Mouse (Mus musculus) cerebellum, adult 2 months (tissue): ENCODE data around the gene Kdm8. TPM values are rescaled to one million over a fixed set of nuclear protein-coding genes. Genes with fewer than 3 reads are reported as not detected.

Source experiments
- DNase-seq, 2 experiments: peaks; one replicate each; pipeline ENCODE4 v3.0.0; 2021
- H3K27ac ChIP-seq: fragments of 200-500 bp; 2 replicates; pipeline ENCODE4 v1.5.1; 2012; ENCODE audit warnings: low read length, control low read depth, inconsistent platforms; ENCODE audit not compliant: insufficient read depth
- H3K27me3 ChIP-seq: fragments of 200-500 bp; 2 replicates; pipeline ENCODE4 v1.6.1; 2012; ENCODE audit warnings: inconsistent platforms, mild to moderate bottlenecking, low read length, moderate library complexity; ENCODE audit not compliant: control insufficient read depth, insufficient read depth
- H3K4me1 ChIP-seq: fragments of 200-500 bp; 2 replicates; pipeline ENCODE4 v1.6.1; 2011; ENCODE audit warnings: low read length; ENCODE audit not compliant: control insufficient read depth, insufficient read depth
- H3K4me3 ChIP-seq: fragments of 200-500 bp; replicated peaks from 2 replicates; pipeline ENCODE3; 2011; ENCODE audit warnings: mild to moderate bottlenecking, low read depth, low read length, control low read depth; ENCODE audit not compliant: insufficient read depth
- CTCF ChIP-seq: fragments of 200-500 bp; IDR thresholded peaks from 2 replicates; pipeline ENCODE4 v1.5.1; 2011; ENCODE audit warnings: low read depth, mild to moderate bottlenecking, control low read depth, low read length, moderate library complexity, borderline replicate concordance; ENCODE audit not compliant: insufficient read depth
- POLR2A ChIP-seq: fragments of 200-500 bp; IDR thresholded peaks from 2 replicates; pipeline ENCODE4 v1.6.1; 2011; ENCODE audit warnings: low read length, control low read depth, borderline replicate concordance; ENCODE audit not compliant: insufficient read depth
- WGBS: fragments of 180-500 bp; shearing (Covaris S2); methylation state at CpG from one replicate; pipeline ENCODE4 v1.1.7; 2018; 5-methylcytosine and 5-hydroxymethylcytosine counted together
- polyA plus RNA-seq: library from polyadenylated mRNA; depleted of rRNA; stranded (reverse); fragments of >200 nt; gene quantifications from 2 replicates; pipeline ENCODE4 v1.2.3, GENCODE M21; 2012; rRNA removed

Kdm8 gene
- polyA plus RNA-seq, 1 experiment = 9.2 TPM

- 91% methylated on average over 5 of the region's 5 CpGs for WGBS
- TF ChIP-seq CTCF (no peak), POLR2A (no peak)
- Histone ChIP-seq H3K4me3 (no peak overlapping the region), H3K27ac (no peak overlapping the region), H3K27me3 (no peaks in the 10 kb centered on the region), H3K4me1 (no peaks in the 10 kb centered on the region)
- DNase-seq = no peak
Measured at GRCm38 (mm10) chr7:125511432-125511831, 67.0 kb downstream of the Kdm8 start.

DNA sequence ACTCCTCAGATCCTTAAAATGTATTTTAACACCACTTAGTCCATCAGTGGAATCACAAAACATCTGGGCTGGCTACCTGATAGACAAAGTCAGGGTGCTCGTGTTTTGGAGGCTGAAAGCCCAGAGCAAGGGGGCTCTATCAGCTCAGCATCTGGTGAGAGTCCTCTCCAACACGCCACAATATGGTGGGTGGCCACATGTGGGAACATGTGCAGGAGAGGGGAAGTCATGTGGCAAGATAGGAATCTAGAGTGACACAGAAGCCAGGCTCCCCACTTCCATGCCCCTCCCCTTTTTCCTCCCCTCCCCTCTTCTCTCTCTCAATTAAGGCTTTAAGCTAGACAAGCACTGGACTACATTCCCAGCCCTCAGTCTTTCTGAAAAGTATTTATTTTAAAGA, 67.4 kb downstream of the Kdm8 start:
- Histone ChIP-seq H3K27me3 (no peaks in the 10 kb centered on the region), H3K27ac (no peak overlapping the region), H3K4me3 (no peak overlapping the region), H3K4me1 (no peaks in the 10 kb centered on the region)
- no peak for DNase-seq
- WGBS = 75% methylated on average over 2 of the region's 2 CpGs
- no peak for TF ChIP-seq POLR2A
- TF ChIP-seq CTCF = no peak

Other genes starting within 250 kb of the Kdm8 start
- 25.1 and 26.4 TPM in 2 replicates for gene Nsmce1, start 46.9 kb downstream of the Kdm8 start, polyA plus RNA-seq
- gene Il4ra, start 107.4 kb downstream of the Kdm8 start, polyA plus RNA-seq = 8.6 and 9.3 TPM in 2 replicates
- gene Il21r, start 158.8 kb downstream of the Kdm8 start, polyA plus RNA-seq = 0.39 and 0.63 TPM in 2 replicates